Mouse (Mus musculus): Measurements from ENCODE around the gene Ugdh. TPM values are rescaled to one million over a fixed set of nuclear protein-coding genes. Genes with fewer than 3 reads are reported as not detected.

Ugdh gene
- total and polyA plus RNA-seq, 2 experiments from 2014 or later, result 17.4 to 28.7 TPM

- Histone ChIP-seq H3K27ac (ENCODE audit: low read depth, low read length) (no peak overlapping the region), H3K27me3 (ENCODE audit: insufficient read depth, low read length) (no peaks in the 10 kb centered on the region), H3K36me3 (ENCODE audit: insufficient read depth, low read length) (0 out of 2 replicates have a peak, but pooled peaks cover 2% of the 10 kb centered on the region), H3K9ac (replicated peaks; ENCODE audit: low read length, poor library complexity, severe bottlenecking) (no peak overlapping the region), H3K4me2 (ENCODE audit: low read depth, low read length, poor library complexity, severe bottlenecking) (no peak overlapping the region), H3K4me3 (ENCODE audit: low read depth, low read length) (no peak overlapping the region), H3K4me1 (ENCODE audit: insufficient read depth, low read length) (no peaks in the 10 kb centered on the region), H3K9me3 (ENCODE audit: low read length) (no peaks in the 10 kb centered on the region)
- TF ChIP-seq CTCF (IDR thresholded peaks at IDR 0.05), result no peak
- DNase-seq (ENCODE audit: low spot score) (no peak), ATAC-seq (ENCODE audit: low FRiP score) (no peak)
- WGBS, result 88% methylated on average over 2 of the region's 2 CpGs
Measured at GRCm38 (mm10) chr5:65475806-65476205, 40.1 kb upstream of the Ugdh start.

GRCm38 (mm10) chr5:65469766-65470165 is 34.0 kb upstream of the Ugdh start:
- H3K9ac ChIP-seq (replicated peaks; ENCODE audit: low read length, poor library complexity, severe bottlenecking), result no peak overlapping the region
- DNase-seq (ENCODE audit: low spot score), result no peak
- H3K4me2 ChIP-seq (ENCODE audit: low read depth, low read length, poor library complexity, severe bottlenecking), result no peak overlapping the region
- H3K27me3 ChIP-seq (ENCODE audit: insufficient read depth, low read length), result no peaks in the 10 kb centered on the region
- no peak overlapping the region for H3K4me3 ChIP-seq (ENCODE audit: low read depth, low read length)
- no peak for TF ChIP-seq CTCF (IDR thresholded peaks at IDR 0.05)
- no peaks in the 10 kb centered on the region for H3K9me3 ChIP-seq (ENCODE audit: low read length)
- no peaks in the 10 kb centered on the region for H3K4me1 ChIP-seq (ENCODE audit: insufficient read depth, low read length)
- H3K27ac ChIP-seq (ENCODE audit: low read depth, low read length), result no peak overlapping the region
- WGBS, result 90% methylated on average over 6 of the region's 6 CpGs
- peaks cover 22% of the 10 kb centered on the region for H3K36me3 ChIP-seq (ENCODE audit: insufficient read depth, low read length)
- no peak for ATAC-seq (ENCODE audit: low FRiP score)

DNA sequence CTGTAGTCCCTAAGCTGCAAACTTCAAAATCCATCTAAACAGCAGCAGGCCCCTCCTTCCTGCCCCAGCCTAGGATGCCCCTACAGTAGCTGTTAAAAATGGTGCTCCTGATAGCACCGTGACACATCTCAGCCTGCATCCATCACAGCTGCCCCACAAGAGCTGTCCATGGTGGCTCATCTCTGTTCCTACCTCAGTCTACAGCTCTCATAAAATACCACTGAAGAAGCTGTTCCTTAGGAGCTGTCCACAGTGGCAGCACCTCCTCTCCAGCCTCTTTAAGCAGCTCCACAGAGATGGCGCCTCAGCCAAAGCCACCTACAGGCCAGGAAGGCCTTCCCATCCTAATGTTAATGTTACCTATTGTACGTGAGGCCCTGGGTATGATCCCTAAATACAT is 31.2 kb upstream of the Ugdh start:
- H3K4me2 ChIP-seq (ENCODE audit: low read depth, low read length, poor library complexity, severe bottlenecking), result no peak overlapping the region
- ATAC-seq (ENCODE audit: low FRiP score) (no peak), DNase-seq (ENCODE audit: low spot score) (no peak)
- H3K9me3 ChIP-seq (ENCODE audit: low read length), result no peaks in the 10 kb centered on the region
- H3K4me3 ChIP-seq (ENCODE audit: low read depth, low read length), result no peak overlapping the region
- TF ChIP-seq CTCF (IDR thresholded peaks at IDR 0.05), result no peak
- H3K27me3 ChIP-seq (ENCODE audit: insufficient read depth, low read length), result no peaks in the 10 kb centered on the region
- H3K9ac ChIP-seq (replicated peaks; ENCODE audit: low read length, poor library complexity, severe bottlenecking), result no peak overlapping the region
- H3K4me1 ChIP-seq (ENCODE audit: insufficient read depth, low read length), result no peaks in the 10 kb centered on the region
- no peak overlapping the region for H3K27ac ChIP-seq (ENCODE audit: low read depth, low read length)
- 86% methylated on average over 3 of the region's 3 CpGs for WGBS
- peaks cover 24% of the 10 kb centered on the region for H3K36me3 ChIP-seq (ENCODE audit: insufficient read depth, low read length)

GRCm38 (mm10) chr5:65460361-65460760 is 24.6 kb upstream of the Ugdh start:
- Histone ChIP-seq H3K9ac (replicated peaks; ENCODE audit: low read length, poor library complexity, severe bottlenecking) (no peak overlapping the region), H3K9me3 (ENCODE audit: low read length) (no peaks in the 10 kb centered on the region)

DNA sequence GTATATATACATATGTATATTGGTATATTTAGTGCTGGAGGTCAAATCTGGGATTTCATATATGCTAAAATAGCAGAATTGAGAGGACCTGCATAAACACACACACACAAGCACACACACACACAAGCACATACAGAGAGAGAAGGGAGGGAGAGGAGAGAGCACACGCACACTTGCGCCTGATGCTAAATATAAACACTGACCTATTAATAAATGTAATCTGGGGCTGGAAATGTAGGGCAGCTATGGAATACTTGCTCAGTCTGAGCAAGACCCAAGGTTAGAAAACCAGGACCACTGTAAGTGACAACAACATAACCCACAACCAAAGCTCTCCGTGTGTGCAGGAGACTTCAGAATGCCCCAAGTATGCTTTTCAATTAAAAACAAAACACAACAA is 23.7 kb upstream of the Ugdh start:
- H3K4me3 ChIP-seq (ENCODE audit: low read depth, low read length), result no peak overlapping the region
- no peak overlapping the region for H3K4me2 ChIP-seq (ENCODE audit: low read depth, low read length, poor library complexity, severe bottlenecking)
- WGBS, result 94% methylated on average over 3 of the region's 3 CpGs
- peaks cover 25% of the 10 kb centered on the region; the same call in 1 of the 2 replicates for H3K36me3 ChIP-seq (ENCODE audit: insufficient read depth, low read length)
- H3K9me3 ChIP-seq (ENCODE audit: low read length), result no peaks in the 10 kb centered on the region
- no peak for DNase-seq (ENCODE audit: low spot score)
- no peaks in the 10 kb centered on the region for H3K27me3 ChIP-seq (ENCODE audit: insufficient read depth, low read length)
- no peaks in the 10 kb centered on the region for H3K4me1 ChIP-seq (ENCODE audit: insufficient read depth, low read length)
- no peak overlapping the region for H3K27ac ChIP-seq (ENCODE audit: low read depth, low read length)
- H3K9ac ChIP-seq (replicated peaks; ENCODE audit: low read length, poor library complexity, severe bottlenecking), result no peak overlapping the region
- no peak for ATAC-seq (ENCODE audit: low FRiP score)
- no peak for TF ChIP-seq CTCF (IDR thresholded peaks at IDR 0.05)

More at GRCm38 (mm10) chr5:65460361-65460760, 24.6 kb upstream of the Ugdh start:
- no peak for DNase-seq (ENCODE audit: low spot score)
- H3K27ac ChIP-seq (ENCODE audit: low read depth, low read length), result no peak overlapping the region
- ATAC-seq (ENCODE audit: low FRiP score), result no peak
- WGBS, result 94% methylated on average over 14 of the region's 14 CpGs
- H3K4me2 ChIP-seq (ENCODE audit: low read depth, low read length, poor library complexity, severe bottlenecking), result no peak overlapping the region
- no peak for TF ChIP-seq CTCF (IDR thresholded peaks at IDR 0.05)
- H3K4me3 ChIP-seq (ENCODE audit: low read depth, low read length), result no peak overlapping the region
- no peaks in the 10 kb centered on the region for H3K4me1 ChIP-seq (ENCODE audit: insufficient read depth, low read length)
- H3K27me3 ChIP-seq (ENCODE audit: insufficient read depth, low read length), result no peaks in the 10 kb centered on the region
- peaks cover 23% of the 10 kb centered on the region; the same call in 1 of the 2 replicates for H3K36me3 ChIP-seq (ENCODE audit: insufficient read depth, low read length)

- Histone ChIP-seq H3K4me3 (ENCODE audit: low read depth, low read length) (no peak overlapping the region), H3K27me3 (ENCODE audit: insufficient read depth, low read length) (no peaks in the 10 kb centered on the region), H3K27ac (ENCODE audit: low read depth, low read length) (no peak overlapping the region), H3K9ac (replicated peaks; ENCODE audit: low read length, poor library complexity, severe bottlenecking) (no peak overlapping the region), H3K36me3 (ENCODE audit: insufficient read depth, low read length) (peaks cover 31% of the 10 kb centered on the region), H3K4me2 (ENCODE audit: low read depth, low read length, poor library complexity, severe bottlenecking) (no peak overlapping the region), H3K9me3 (ENCODE audit: low read length) (no peaks in the 10 kb centered on the region), H3K4me1 (ENCODE audit: insufficient read depth, low read length) (no peaks in the 10 kb centered on the region)
- ATAC-seq (ENCODE audit: low FRiP score), result no peak
- TF ChIP-seq CTCF (IDR thresholded peaks at IDR 0.05), result no peak
- DNase-seq (ENCODE audit: low spot score), result no peak
- 84% methylated on average over 5 of the region's 5 CpGs for WGBS
Measured at GRCm38 (mm10) chr5:65457846-65458245, 22.1 kb upstream of the Ugdh start.

Measured in midbrain, postnatal 0 days (tissue).